Mouse (Mus musculus): ENCODE measurements around the gene Prim2.

DNA sequence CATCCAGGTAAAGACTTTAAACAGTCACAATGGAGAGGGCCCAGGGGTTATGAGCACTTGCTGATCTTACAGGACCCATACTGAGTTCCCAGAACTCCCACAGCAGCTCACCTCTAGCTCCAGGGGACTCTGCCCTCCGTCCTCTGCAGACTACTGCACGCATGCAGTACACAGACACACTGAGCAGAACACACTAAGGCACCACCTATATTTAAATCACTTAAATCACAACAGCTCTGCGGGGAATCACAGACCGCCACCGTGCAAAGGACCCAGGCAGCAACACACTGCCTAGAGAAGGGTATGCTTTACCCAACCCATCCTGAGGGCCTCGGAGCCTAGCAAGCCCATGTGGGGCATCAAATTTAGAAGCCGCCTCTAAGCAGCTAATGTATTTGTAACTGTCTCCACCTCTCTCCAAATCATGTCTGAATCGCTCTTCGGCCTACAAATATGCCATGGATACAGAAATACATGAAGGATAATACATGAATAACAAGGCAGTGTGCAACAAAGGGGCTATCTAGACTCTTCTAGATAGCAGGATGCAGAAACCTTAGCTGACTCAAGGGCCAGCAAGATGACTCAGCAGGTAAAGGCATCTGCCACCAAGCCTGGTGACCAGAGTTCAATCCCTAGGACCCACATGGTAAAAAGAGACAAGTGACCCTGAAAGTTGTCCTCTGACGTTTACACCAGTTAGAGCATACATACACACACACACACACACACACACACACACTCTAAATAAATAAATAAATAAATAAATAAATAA is 33.0 kb downstream of the Prim2 start:
- TF ChIP-seq GATA1 (IDR thresholded peaks at IDR 0.05; ENCODE audit: low read length) = no peak
- no peak for TF ChIP-seq TAL1 (IDR thresholded peaks at IDR 0.05; ENCODE audit: low read length)
